Mouse (Mus musculus) midbrain, postnatal 0 days (tissue): ENCODE measurements around the gene Exoc4. TPM values are rescaled to one million over a fixed set of nuclear protein-coding genes. Genes with fewer than 3 reads are reported as not detected.

Source experiments
- ATAC-seq: fragments of 200-750 bp; cut with Nextera tagmentation; 2 replicates; pipeline ENCODE4 v1.8.0; 2017; ENCODE audit warnings: moderate number of reproducible peaks, mild to moderate bottlenecking, moderate TSS enrichment, moderate library complexity; ENCODE audit not compliant: low FRiP score
- DNase-seq: peaks from one replicate; pipeline ENCODE4 v3.0.0-alpha.2; 2015; ENCODE audit warnings: low spot score
- H3K27ac ChIP-seq: fragments of 300-500 bp; sonication (generic); 2 replicates; pipeline ENCODE4 v1.5.1; 2014; ENCODE audit warnings: low read depth, mild to moderate bottlenecking, low read length, mixed read lengths
- H3K27me3 ChIP-seq: fragments of 300-500 bp; sonication (generic); 2 replicates; pipeline ENCODE4 v1.6.1; 2014; ENCODE audit warnings: low read length, control low read depth, mixed read lengths; ENCODE audit not compliant: insufficient read depth
- H3K36me3 ChIP-seq: fragments of 300-500 bp; sonication (generic); 2 replicates; pipeline ENCODE4 v1.6.1; 2014; ENCODE audit warnings: low read length, control low read depth, mixed read lengths; ENCODE audit not compliant: insufficient read depth
- H3K4me1 ChIP-seq: fragments of 300-500 bp; sonication (generic); 2 replicates; pipeline ENCODE4 v1.6.1; 2014; ENCODE audit warnings: mild to moderate bottlenecking, control low read depth, antibody characterized with exemption, low read length, mixed read lengths; ENCODE audit not compliant: insufficient read depth
- H3K4me2 ChIP-seq: fragments of 300-500 bp; sonication (generic); 2 replicates; pipeline ENCODE4 v1.6.1; 2014; ENCODE audit warnings: low read depth, mild to moderate bottlenecking, low read length, mixed read lengths; ENCODE audit not compliant: poor library complexity, severe bottlenecking
- H3K4me3 ChIP-seq: fragments of 300-500 bp; sonication (generic); 2 replicates; pipeline ENCODE4 v1.5.1; 2014; ENCODE audit warnings: low read depth, mild to moderate bottlenecking, low read length, moderate library complexity
- H3K9ac ChIP-seq: fragments of 300-500 bp; sonication (generic); replicated peaks from 2 replicates; pipeline ENCODE4 v1.6.1; 2014; ENCODE audit warnings: mild to moderate bottlenecking, low read length, moderate library complexity, mixed read lengths; ENCODE audit not compliant: poor library complexity, severe bottlenecking
- H3K9me3 ChIP-seq: fragments of 300-500 bp; sonication (generic); 2 replicates; pipeline ENCODE4 v1.6.1; 2016; ENCODE audit warnings: low read length, control low read depth
- CTCF ChIP-seq: IDR thresholded peaks from 2 replicates; pipeline ENCODE4 v1.5.1; 2016; ENCODE audit warnings: antibody characterized with exemption, mild to moderate bottlenecking
- WGBS: fragments of 180-500 bp; shearing (Covaris S2); extraction: QIAGEN DNeasy Blood & Tissue Kit; methylation state at CpG from one replicate; pipeline ENCODE4 v1.1.7; 2014; 5-methylcytosine and 5-hydroxymethylcytosine counted together
- polyA plus RNA-seq: library from polyadenylated mRNA; unstranded; fragments of >200 nt; fragmentation: Nextera tagmentation; extraction: Ambion mirVana; gene quantifications from 2 replicates; pipeline ENCODE4 v1.2.1, GENCODE M21; 2015
- total RNA-seq: library from RNA; depleted of rRNA; stranded (reverse); fragments of >200 nt; gene quantifications from 2 replicates; pipeline ENCODE4 v1.2.3, GENCODE M21; 2014

The Exoc4 gene
- total and polyA plus RNA-seq, 2 experiments from 2014 or later: 29.5 to 72.5 TPM

DNA sequence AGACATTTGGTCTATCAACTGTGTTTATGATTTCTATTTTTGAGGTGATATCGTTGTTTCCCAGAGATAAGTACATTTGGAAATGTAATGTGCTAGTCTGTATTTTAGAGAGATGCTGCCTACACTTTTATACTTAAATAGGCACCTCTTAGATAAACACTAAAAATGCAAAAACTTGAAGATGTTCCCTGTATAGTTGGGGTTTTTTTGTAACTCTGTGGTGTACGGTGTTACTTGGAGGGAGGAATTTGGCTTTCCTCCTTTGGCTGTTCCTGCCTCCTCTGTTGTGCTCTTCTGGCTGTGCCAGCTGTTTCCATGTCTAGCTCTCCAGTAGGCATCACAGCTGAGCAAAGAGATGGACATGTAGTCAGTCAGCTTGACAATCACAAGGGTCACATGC is 638.1 kb downstream of the Exoc4 start:
- no peaks in the 10 kb centered on the region for H3K36me3 ChIP-seq
- no peak overlapping the region for H3K9ac ChIP-seq
- DNase-seq (no peak), ATAC-seq (no peak)
- H3K4me3 ChIP-seq: no peak overlapping the region
- no peaks in the 10 kb centered on the region for H3K9me3 ChIP-seq
- H3K27ac ChIP-seq: no peak overlapping the region
- H3K4me1 ChIP-seq: no peaks in the 10 kb centered on the region
- no peaks in the 10 kb centered on the region for H3K27me3 ChIP-seq
- TF ChIP-seq CTCF: no peak
- H3K4me2 ChIP-seq: no peak overlapping the region
- WGBS: 88% methylated on average over 2 of the region's 2 CpGs

DNA sequence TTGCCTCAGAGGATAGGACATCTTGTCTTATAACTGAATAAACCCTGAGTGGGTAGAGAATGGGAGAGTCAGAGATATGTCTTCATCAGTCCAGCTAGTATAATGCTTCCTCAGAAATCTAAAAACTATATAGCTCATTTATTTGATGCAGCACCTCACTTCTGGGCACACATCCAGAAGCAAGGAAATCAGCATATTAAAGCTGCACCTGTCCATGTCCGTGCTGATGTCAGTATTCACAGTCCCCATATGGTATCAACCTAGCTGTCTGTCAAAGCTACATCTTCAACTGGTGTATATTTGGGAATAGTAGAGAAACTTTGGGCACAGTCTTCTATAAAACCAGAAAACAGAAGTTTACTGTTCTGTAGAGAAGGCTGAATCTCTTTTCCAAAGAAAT is 642.0 kb downstream of the Exoc4 start:
- no peak overlapping the region for H3K4me3 ChIP-seq
- WGBS: 56% methylated on average over 1 of the region's 1 CpGs
- no peaks in the 10 kb centered on the region for H3K4me1 ChIP-seq
- H3K36me3 ChIP-seq: no peaks in the 10 kb centered on the region
- no peak for ATAC-seq
- no peak overlapping the region for H3K27ac ChIP-seq
- H3K27me3 ChIP-seq: no peaks in the 10 kb centered on the region
- DNase-seq: no peak
- H3K9me3 ChIP-seq: no peaks in the 10 kb centered on the region
- TF ChIP-seq CTCF: no peak
- H3K4me2 ChIP-seq: no peak overlapping the region
- H3K9ac ChIP-seq: no peak overlapping the region

DNA sequence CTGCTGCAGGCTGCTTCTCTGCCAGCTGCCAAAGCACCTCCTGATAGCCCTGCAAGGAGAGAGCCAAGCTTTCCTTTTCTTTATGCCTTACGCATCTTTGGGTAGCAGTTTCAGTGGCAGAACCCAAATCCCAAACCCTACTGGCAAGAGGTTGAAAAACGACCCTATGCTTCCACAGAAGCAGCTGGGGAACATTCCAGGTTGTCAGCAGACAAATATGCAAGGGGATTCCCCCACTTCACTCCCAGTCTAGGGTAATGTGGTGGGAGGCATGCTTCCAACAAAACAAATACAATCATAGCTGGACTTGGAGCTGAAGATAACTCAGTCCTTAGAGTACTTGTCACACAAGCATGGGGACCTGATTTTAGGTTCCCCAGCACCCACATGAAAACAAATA is 643.3 kb downstream of the Exoc4 start:
- ATAC-seq (no peak), DNase-seq (no peak)
- Histone ChIP-seq H3K4me3 (no peak overlapping the region), H3K9ac (no peak overlapping the region), H3K36me3 (no peaks in the 10 kb centered on the region), H3K27ac (no peak overlapping the region), H3K27me3 (no peaks in the 10 kb centered on the region), H3K9me3 (no peaks in the 10 kb centered on the region), H3K4me2 (no peak overlapping the region), H3K4me1 (no peaks in the 10 kb centered on the region)
- no peak for TF ChIP-seq CTCF
- 59% methylated on average over 2 of the region's 2 CpGs for WGBS

DNA sequence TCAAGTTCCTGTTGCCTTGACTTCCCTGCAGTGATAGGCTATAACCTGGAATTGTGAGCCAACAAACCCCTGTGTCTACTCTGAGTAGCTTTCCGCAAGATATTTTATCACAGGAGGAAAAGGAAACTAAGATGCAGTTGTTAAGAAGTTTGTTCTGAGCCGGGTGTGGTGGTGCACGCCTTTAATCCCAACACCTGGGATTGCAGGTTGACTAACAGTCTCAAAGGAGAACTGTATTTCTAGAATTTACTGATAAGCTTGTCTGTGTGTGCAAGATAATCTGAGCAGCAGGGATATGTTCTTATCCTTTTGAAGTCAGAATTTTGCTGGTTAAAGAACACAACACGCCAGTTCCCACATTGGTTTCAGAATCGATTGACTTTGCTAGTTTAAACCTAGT is 651.1 kb downstream of the Exoc4 start:
- Histone ChIP-seq H3K4me3 (no peak overlapping the region), H3K36me3 (no peaks in the 10 kb centered on the region), H3K27ac (no peak overlapping the region), H3K4me2 (no peak overlapping the region), H3K9me3 (no peaks in the 10 kb centered on the region), H3K27me3 (no peaks in the 10 kb centered on the region), H3K4me1 (no peaks in the 10 kb centered on the region), H3K9ac (no peak overlapping the region)
- ATAC-seq (no peak), DNase-seq (no peak)
- no peak for TF ChIP-seq CTCF
- 95% methylated on average over 5 of the region's 5 CpGs for WGBS

DNA sequence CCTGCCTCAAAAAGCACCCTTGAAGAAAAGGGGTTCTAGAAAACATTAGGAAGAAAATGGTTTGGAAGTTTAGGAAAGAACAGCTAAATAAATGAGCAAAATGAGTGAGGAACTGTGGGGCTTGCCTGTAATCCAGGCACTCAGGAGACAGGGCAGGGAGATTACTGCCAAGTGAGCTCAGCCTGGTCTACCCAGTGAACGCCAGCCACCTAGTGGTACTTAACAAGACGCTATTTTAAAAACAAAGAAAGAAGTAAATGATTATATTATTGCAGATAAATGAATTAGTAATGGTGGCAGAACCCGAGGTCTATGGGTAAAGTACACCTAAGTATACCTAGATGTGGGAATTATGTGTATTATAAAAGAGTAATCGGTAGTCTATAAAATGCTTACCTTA is 651.7 kb downstream of the Exoc4 start:
- no peaks in the 10 kb centered on the region for H3K27me3 ChIP-seq
- H3K4me2 ChIP-seq: no peak overlapping the region
- no peak for DNase-seq
- WGBS: 76% methylated on average over 4 of the region's 4 CpGs
- H3K4me3 ChIP-seq: no peak overlapping the region
- H3K9ac ChIP-seq: no peak overlapping the region
- peak; percentile 16; the same call in 1 of the 2 replicates for TF ChIP-seq CTCF
- H3K36me3 ChIP-seq: no peaks in the 10 kb centered on the region
- H3K4me1 ChIP-seq: no peaks in the 10 kb centered on the region
- H3K27ac ChIP-seq: no peak overlapping the region
- H3K9me3 ChIP-seq: no peaks in the 10 kb centered on the region
- no peak for ATAC-seq

DNA sequence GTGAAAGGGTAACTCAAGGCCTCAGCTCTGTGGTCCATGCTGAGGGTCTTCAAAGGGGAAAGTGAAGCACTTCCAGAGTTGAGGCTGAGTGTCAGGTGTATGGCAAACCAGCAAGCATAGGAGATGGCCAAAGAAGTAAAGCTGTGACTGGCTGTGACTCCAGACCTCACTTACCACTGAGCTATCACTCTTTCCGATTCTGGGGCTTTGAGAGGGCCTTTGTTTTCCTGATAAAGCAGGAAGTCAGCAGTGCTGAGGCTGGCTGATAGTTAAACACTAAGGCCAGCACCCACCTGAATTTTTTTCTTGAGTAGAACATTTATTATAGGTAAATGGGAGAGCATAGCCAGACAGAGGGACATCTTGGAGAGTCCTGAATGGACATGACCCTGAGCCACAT is 656.2 kb downstream of the Exoc4 start:
- ATAC-seq: no peak
- TF ChIP-seq CTCF: no peak
- Histone ChIP-seq H3K27ac (no peak overlapping the region), H3K4me1 (no peaks in the 10 kb centered on the region), H3K4me3 (no peak overlapping the region), H3K27me3 (no peaks in the 10 kb centered on the region), H3K9ac (no peak overlapping the region), H3K9me3 (no peaks in the 10 kb centered on the region), H3K4me2 (no peak overlapping the region), H3K36me3 (no peaks in the 10 kb centered on the region)
- 65% methylated on average over 1 of the region's 1 CpGs for WGBS
- DNase-seq: no peak
